Mouse (Mus musculus) heart, embryonic 14.5 days (tissue): Measurements from ENCODE around the gene Rock2. TPM values are rescaled to one million over a fixed set of nuclear protein-coding genes. Genes with fewer than 3 reads are reported as not detected.

Source experiments
- ATAC-seq: fragments of 200-750 bp; cut with Nextera tagmentation; 2 replicates; pipeline ENCODE4 v1.8.0; 2017; ENCODE audit warnings: low read depth, moderate TSS enrichment; ENCODE audit not compliant: insufficient number of reproducible peaks, insufficient read depth, low FRiP score
- H3K27ac ChIP-seq, 2 experiments: fragments of 200-500 bp in 1 of 2; fragments of 300-500 bp in 1 of 2; sonication (generic) in 1 of 2; replicated peaks in 1 of 2; 2 replicates each; pipeline ENCODE4 v1.5.1; 2012 to 2014; ENCODE audit warnings: low read depth in 2 of 2, low read length in 2 of 2, control low read depth in 1 of 2, mild to moderate bottlenecking in 1 of 2, mixed read lengths in 1 of 2; ENCODE audit not compliant: control insufficient read depth in 1 of 2, insufficient read depth in 1 of 2
- H3K27me3 ChIP-seq: fragments of 300-500 bp; sonication (generic); 2 replicates; pipeline ENCODE4 v1.6.1; 2014; ENCODE audit warnings: mild to moderate bottlenecking, low read length, control low read depth; ENCODE audit not compliant: control insufficient read depth, insufficient read depth
- H3K36me3 ChIP-seq: fragments of 300-500 bp; sonication (generic); 2 replicates; pipeline ENCODE4 v1.6.1; 2014; ENCODE audit warnings: mild to moderate bottlenecking, control low read depth, low read length, mixed read lengths; ENCODE audit not compliant: control insufficient read depth, insufficient read depth
- H3K4me1 ChIP-seq, 2 experiments: fragments of 200-500 bp in 1 of 2; fragments of 300-500 bp in 1 of 2; sonication (generic) in 1 of 2; 2 replicates each; pipeline ENCODE4 v1.6.1; 2012 to 2014; ENCODE audit warnings: low read length in 2 of 2, control low read depth in 1 of 2, mixed read lengths in 1 of 2; ENCODE audit not compliant: control insufficient read depth in 2 of 2, insufficient read depth in 2 of 2
- H3K4me2 ChIP-seq: fragments of 300-500 bp; sonication (generic); 2 replicates; pipeline ENCODE4 v1.6.1; 2014; ENCODE audit warnings: mild to moderate bottlenecking, low read length
- H3K4me3 ChIP-seq, 2 experiments: fragments of 200-500 bp in 1 of 2; fragments of 300-500 bp in 1 of 2; sonication (generic) in 1 of 2; 2 replicates each; pipeline ENCODE4 v1.5.1; 2012 to 2014; ENCODE audit warnings: low read length in 2 of 2, mild to moderate bottlenecking in 2 of 2, control low read depth in 1 of 2, low read depth in 1 of 2, moderate library complexity in 1 of 2; ENCODE audit not compliant: control insufficient read depth in 1 of 2, insufficient read depth in 1 of 2
- H3K9ac ChIP-seq: fragments of 300-500 bp; sonication (generic); 2 replicates; pipeline ENCODE4 v1.6.1; 2014; ENCODE audit warnings: mild to moderate bottlenecking, low read length
- H3K9me3 ChIP-seq: fragments of 300-500 bp; sonication (generic); 2 replicates; pipeline ENCODE4 v1.6.1; 2016; ENCODE audit warnings: low read length, control low read depth; ENCODE audit not compliant: control insufficient read depth
- WGBS: fragments of 180-500 bp; shearing (Covaris S2); extraction: QIAGEN DNeasy Blood & Tissue Kit; methylation state at CpG from one replicate; pipeline ENCODE4 v1.1.7; 2014; 5-methylcytosine and 5-hydroxymethylcytosine counted together
- polyA plus RNA-seq: library from polyadenylated mRNA; unstranded; fragments of >200 nt; fragmentation: Nextera tagmentation; extraction: Ambion mirVana; gene quantifications from 2 replicates; pipeline ENCODE4 v1.2.1, GENCODE M21; 2014

Rock2 gene
- polyA plus RNA-seq, 1 experiment from 2014 or later = 24.8 TPM

GRCm38 (mm10) chr12:16893656-16894395, 869 bp upstream of the Rock2 start:
- Histone ChIP-seq H3K4me1 (peaks cover 4 to 33% of the 10 kb centered on the region in 2 experiments), H3K36me3 (no peaks in the 10 kb centered on the region), H3K27me3 (no peaks in the 10 kb centered on the region), H3K9ac (peak overlapping the region; percentile 98), H3K4me2 (peak overlapping the region; percentile 89), H3K27ac (peak overlapping the region; percentile 98 to 99), H3K9me3 (no peaks in the 10 kb centered on the region), H3K4me3 (peak overlapping the region; percentile 73 to 93)
- no peak for ATAC-seq
- WGBS = 5% methylated on average over 18 of the region's 18 CpGs

- Histone ChIP-seq H3K4me3 (peak overlapping the region; percentile 73 to 93), H3K9me3 (no peaks in the 10 kb centered on the region), H3K9ac (peak overlapping the region; percentile 98), H3K27ac (peak overlapping the region; percentile 63 to 99), H3K4me2 (peak overlapping the region; percentile 85), H3K27me3 (no peaks in the 10 kb centered on the region), H3K4me1 (peaks cover 4 to 40% of the 10 kb centered on the region in 2 experiments), H3K36me3 (no peaks in the 10 kb centered on the region)
- 1% methylated on average over 31 of the region's 41 CpGs for WGBS
- ATAC-seq = peak; percentile 6; the same call in 1 of the 2 replicates
These were observed 680 bp downstream of the Rock2 start for GRCm38 (mm10) chr12:16895221-16895928.

DNA sequence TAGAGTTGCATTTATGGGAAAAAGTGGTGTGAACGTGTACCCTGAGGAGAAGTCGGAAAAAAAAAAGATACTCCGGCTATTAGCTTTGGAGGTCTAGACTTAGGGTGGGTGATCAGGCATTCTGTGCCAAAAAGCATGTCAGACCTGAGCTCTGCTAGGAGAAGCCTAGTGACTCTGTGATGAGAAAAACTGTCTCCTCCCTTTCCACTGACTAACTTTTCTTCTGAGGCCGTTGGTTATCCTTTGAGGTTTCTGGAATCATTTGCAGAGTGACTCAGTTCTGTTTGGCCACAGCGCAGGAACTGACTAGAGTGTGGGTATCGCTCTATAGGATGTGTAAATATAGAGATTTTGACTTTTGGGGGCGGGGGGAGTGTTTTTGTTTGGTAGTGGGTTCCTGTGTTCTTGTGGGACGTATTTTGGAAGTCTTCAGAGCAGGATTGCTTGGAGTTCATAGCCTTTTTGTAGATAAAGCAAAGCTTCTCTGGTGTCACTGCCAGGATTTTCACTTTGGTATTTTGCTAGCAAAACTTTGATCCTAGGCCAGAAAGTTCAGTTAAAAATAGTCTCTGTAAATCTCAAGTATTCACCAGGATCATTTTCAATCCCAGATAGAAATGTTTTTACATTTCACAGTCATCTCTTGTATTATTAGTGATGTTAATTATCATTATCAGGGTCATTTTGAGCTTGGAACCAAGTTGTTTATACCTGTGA, 1.5 kb downstream of the Rock2 start:
- WGBS = 4% methylated on average over 8 of the region's 8 CpGs

DNA sequence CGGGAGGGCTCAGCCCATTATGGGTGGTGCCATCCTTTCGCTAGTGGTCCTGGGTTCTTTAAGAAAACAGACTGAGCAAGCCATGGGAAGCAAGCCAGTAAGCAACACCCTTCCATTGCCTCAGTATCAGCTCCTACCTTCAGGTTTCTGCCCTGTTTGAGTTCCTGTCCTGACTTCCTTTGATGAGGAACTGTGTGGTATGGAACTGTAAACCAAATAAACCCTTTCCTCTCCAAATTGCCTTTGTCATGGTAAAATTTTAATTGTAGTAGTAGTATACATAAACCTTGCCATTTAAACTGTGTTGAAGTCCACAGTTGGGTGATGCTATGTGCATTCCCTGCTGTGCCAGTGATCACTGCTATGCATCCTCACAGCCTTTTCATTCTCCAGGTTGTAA, 2.5 kb downstream of the Rock2 start:
- ATAC-seq = no peak
- peak overlapping the region; percentile 98; the same call in 1 of the 2 replicates for H3K9ac ChIP-seq
- no peaks in the 10 kb centered on the region for H3K9me3 ChIP-seq
- peaks cover 4 to 47% of the 10 kb centered on the region in 2 experiments for H3K4me1 ChIP-seq
- peak overlapping the region; percentile 85 for H3K4me2 ChIP-seq
- H3K36me3 ChIP-seq = no peaks in the 10 kb centered on the region
- peak overlapping the region in 1 of 2 experiments; percentile 93; a peak in 1 of 4 replicates for H3K4me3 ChIP-seq
- no peaks in the 10 kb centered on the region for H3K27me3 ChIP-seq
- H3K27ac ChIP-seq = 0 out of 4 replicates have a peak overlapping the region, but pooled peaks of 1 of the 2 experiments have one; percentile 14
- whole genome bisulfite sequencing = 63% methylated on average over 2 of the region's 2 CpGs

More for the DNA sequence above, 1.5 kb downstream of the Rock2 start:
- H3K36me3 ChIP-seq = no peaks in the 10 kb centered on the region
- peak overlapping the region; percentile 85 for H3K4me2 ChIP-seq
- peaks cover 4 to 45% of the 10 kb centered on the region in 2 experiments for H3K4me1 ChIP-seq
- H3K9ac ChIP-seq = peak overlapping the region; percentile 98
- no peaks in the 10 kb centered on the region for H3K9me3 ChIP-seq
- ATAC-seq = no peak
- H3K4me3 ChIP-seq = peak overlapping the region; percentile 73 to 93
- no peaks in the 10 kb centered on the region for H3K27me3 ChIP-seq
- H3K27ac ChIP-seq = peak overlapping the region; percentile 63 to 99

- H3K9me3 ChIP-seq = no peaks in the 10 kb centered on the region
- no peaks in the 10 kb centered on the region for H3K36me3 ChIP-seq
- 43% methylated on average over 2 of the region's 2 CpGs for whole genome bisulfite sequencing
- ATAC-seq = no peak
- peaks cover 4 to 46% of the 10 kb centered on the region in 2 experiments for H3K4me1 ChIP-seq
- no peak overlapping the region for H3K4me3 ChIP-seq
- H3K9ac ChIP-seq = no peak overlapping the region
- H3K27me3 ChIP-seq = no peaks in the 10 kb centered on the region
- H3K4me2 ChIP-seq = peak overlapping the region; percentile 29; the same call in 1 of the 2 replicates
- H3K27ac ChIP-seq = peak overlapping the region in 1 of 2 experiments; percentile 55; a peak in 1 of 4 replicates
These were observed 3.5 kb downstream of the Rock2 start for GRCm38 (mm10) chr12:16898221-16898620.

GRCm38 (mm10) chr12:16898790-16899189, 4.1 kb downstream of the Rock2 start:
- no peak overlapping the region for H3K9ac ChIP-seq
- H3K9me3 ChIP-seq = no peaks in the 10 kb centered on the region
- no peak for ATAC-seq
- H3K36me3 ChIP-seq = no peaks in the 10 kb centered on the region
- 0 out of 2 replicates have a peak overlapping the region, but pooled peaks have one; percentile 11 for H3K4me2 ChIP-seq
- 0 out of 4 replicates have a peak overlapping the region, but pooled peaks of 1 of the 2 experiments have one; percentile 24 for H3K27ac ChIP-seq
- no peak overlapping the region for H3K4me3 ChIP-seq
- H3K4me1 ChIP-seq = peaks cover 4 to 42% of the 10 kb centered on the region in 2 experiments
- H3K27me3 ChIP-seq = no peaks in the 10 kb centered on the region

DNA sequence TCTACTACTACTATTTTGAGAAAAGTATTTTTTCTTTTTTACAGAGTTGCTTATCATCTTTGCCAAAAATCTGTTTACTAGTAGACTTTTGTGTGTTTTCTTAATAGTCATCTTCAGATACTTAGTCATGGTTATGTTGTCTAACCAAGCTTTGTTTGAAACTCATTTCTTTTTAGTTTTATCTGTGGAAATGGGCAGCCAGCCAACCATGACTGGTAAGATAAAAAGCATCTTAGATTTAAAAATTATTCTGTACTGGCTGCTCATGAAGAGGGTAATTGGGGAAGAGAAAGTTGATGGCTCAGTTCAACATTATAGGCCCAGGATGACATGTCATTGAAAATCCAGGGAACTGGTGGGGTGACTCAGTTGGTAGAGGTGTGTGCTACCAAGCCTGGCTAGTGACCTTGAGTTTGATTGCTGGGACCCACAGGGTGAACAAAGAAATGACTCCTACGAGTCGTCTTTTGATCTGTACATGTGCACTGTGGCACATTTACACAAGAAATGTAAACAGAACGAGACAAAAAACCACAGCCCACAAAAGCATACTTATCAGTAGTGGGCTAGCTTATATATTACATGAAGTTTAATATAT, 6.0 kb downstream of the Rock2 start:
- Histone ChIP-seq H3K4me2 (no peak overlapping the region), H3K4me3 (no peak overlapping the region), H3K9ac (no peak overlapping the region), H3K9me3 (no peaks in the 10 kb centered on the region), H3K36me3 (no peaks in the 10 kb centered on the region), H3K27me3 (no peaks in the 10 kb centered on the region), H3K4me1 (peaks cover 4 to 40% of the 10 kb centered on the region in 2 experiments; a peak in 3 of 4 replicates), H3K27ac (peak overlapping the region in 1 of 2 experiments; percentile 64; a peak in 2 of 4 replicates)
- WGBS = 30% methylated on average over 3 of the region's 3 CpGs
- ATAC-seq = no peak
